Mouse (Mus musculus): ENCODE measurements at regions not wholly inside any gene's neighbourhood (a gene's known extent, or its start where the extent isn't known, plus 50 kb on each side); places are given as distances from the start of the nearest gene placed in this dataset.
A peak's percentile ranks its signal among the peaks of the same experiment; 100 is the strongest.

DNA sequence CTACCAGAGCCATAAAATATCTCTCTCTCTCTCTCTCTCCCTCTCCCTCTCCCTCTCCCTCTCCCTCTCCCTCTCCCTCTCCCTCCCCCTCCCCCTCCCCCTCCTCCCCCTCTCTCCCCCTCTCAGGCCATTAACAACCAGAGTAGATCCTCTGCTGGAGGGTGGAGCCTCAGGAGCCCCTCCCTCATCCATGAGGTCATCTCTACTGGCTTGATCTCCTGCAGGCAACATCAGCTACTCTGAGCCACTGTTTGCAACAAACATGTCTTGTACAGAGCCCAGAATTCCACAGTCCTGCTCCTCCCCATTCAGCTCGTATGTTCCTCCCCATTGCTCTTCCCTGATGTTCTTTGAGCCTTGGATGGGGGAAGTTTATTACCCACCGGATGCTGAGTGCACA is 270.3 kb upstream of the Tmem132c start:
- no peak for DNase-seq

DNA sequence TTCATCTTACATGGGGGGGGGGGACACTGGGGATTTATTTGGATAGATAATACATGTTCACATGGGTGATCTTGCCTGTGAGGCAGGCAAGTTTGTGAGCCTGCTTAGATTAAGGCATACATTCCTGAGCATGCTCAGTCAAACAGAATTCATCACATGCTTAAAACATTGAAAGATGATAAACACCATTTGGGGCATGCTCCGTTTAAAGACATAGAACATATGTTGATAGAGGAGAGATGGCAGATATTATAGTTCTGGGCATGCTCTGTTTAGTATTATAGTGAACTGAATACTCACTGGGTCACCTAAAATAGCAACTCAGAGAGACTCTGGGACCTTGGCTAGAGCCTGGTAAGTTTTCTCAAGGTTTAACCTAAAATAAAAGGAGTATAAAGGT is 269.6 kb upstream of the Tmem132c start:
- DNase-seq = no peak

DNA sequence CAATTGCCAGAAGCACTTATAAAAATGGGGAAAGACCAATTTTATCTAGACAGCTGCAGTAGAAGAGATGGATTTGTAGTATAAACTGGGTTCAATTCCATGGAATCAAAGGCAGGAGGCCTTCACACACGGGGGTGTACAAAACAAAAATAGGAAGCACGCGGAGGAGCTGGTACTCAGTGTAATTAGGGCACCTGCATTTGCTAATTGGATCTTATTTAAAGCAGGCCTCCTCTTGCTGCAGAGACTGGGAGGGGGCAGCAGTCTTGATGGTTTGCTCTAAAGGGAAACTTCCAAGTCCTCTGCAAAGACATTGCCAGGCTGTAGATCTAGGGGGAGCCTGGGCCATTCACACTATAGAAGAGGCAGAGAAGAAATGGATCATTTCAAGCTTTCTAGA is 268.2 kb upstream of the Tmem132c start:
- DNase-seq = no peak

DNA sequence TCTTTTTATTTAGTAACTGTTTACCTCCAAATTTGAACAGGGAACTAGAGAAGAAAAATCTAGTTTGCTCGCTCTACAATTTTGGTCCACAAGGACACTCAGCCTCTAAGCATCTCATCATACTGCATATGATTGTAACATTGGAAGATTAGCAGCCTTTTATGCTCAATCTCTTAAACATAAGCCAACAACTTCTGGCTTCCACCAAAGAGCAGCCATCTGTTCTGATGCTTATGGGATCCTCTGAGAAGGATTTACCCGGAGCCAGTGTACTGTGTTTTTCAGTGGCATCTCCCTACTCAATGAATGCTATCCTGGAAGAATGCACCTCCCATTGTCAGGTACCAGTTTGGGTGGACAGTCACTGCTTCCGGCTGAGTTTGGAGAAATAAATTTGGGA is 267.0 kb upstream of the Tmem132c start:
- no peak for DNase-seq

DNA sequence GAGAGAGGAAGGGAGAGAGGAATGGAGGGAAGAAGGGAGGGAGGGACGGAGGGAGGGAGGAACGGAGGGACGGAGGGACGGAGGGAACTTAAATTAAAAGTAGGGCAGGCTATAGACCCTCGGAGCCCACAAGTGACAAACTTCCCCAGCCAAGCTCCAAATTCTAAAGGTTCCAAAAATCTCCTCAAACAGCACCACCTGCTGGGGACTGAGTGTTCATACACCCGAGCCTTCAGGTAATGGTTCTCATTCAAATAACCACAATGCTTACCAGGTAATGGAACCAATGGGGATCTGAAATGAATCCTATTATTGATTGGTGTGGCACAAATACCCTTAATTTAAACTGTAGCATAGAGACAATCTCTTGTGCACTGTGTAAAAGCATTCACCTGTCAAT is 246.0 kb upstream of the Tmem132c start:
- peak in 1 of 2 experiments; percentile 23 for DNase-seq

DNA sequence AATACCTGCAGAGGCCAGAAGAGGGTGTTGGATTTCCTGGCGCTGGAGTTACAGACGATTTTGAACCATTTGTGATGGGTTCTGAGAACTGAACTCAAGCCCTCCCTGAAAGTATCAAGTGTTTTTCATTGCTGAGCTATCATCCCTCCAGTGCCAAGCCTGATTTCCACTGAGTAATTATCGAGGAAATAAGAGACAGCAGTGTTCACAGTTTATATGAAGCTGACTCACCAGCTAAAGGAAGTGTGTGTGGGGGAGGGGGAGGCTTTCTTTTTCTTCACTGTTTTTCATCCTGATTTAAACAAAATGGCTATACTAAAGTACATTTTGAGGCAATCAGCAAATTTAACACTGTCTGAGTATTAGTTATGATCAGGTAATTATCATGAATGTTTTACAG is 227.4 kb upstream of the Tmem132c start:
- no peak for DNase-seq

DNA sequence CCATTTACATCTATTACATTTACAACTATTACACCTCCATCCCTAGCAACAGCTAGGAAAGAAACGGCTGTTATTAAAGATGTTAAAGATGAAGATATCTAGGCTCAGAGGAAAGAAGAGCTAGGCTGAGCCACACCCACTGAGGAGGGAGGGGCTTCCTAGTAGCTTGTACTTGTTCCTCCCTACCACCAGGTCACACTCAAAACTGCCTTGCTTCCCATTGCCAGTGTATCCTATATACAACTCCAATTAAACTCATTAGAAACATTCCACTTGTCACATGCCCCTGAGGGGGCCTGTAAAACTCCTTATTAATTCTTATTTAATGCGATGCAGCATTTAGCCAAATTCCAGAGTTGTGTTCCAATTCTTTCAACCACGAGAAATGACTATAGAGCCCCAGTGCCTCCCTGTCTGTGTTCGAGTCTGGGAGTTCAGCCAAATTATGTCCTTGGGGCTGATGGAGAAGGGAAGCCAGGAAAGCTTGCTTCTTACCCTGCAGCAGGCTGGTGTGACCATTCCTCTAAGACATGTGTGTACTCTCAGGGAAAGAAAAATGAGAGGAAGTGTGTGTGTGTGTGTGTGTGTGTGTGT is 225.0 kb upstream of the Tmem132c start:
- peak in 1 of 2 experiments; percentile 6 for DNase-seq

DNA sequence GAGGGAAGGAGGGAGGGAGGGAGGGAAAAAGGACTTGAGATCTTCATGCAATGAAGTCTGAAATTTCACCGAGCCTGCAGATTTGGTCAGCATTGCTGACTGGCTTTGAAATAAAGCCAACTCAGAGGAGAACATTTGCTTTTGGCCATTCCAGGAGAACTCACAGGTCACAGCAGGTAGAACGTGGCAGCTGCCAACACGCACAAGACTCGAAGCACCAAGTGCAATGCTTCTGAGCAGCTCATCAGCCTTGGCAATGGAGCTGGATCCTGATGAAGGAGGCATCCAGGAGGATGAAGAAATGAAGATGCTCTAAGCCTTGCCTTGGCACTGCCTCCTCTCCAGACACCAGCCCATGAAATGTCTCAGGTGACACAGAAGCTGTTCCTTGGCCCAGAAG is 223.6 kb upstream of the Tmem132c start:
- DNase-seq = no peak

DNA sequence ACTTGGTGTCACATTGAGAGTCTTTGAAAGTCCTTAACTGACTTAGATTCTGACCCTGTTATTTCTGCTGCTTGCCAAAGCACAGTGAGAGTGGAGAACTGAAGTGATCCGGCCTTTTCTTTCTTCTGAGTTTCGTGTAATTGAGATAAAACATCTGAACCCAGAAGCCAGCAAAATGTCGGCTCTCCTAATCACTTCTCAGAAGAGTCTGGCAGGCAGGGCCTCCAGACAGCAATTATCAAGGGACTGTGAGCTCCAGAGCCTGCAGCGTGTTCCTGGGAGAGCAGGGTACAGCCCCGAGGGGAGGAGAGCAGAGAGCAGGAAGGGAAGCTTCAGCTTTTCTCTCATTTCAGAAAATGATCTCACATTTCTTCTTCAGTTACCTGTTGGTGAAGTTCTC is 205.1 kb upstream of the Tmem132c start:
- DNase-seq = no peak

DNA sequence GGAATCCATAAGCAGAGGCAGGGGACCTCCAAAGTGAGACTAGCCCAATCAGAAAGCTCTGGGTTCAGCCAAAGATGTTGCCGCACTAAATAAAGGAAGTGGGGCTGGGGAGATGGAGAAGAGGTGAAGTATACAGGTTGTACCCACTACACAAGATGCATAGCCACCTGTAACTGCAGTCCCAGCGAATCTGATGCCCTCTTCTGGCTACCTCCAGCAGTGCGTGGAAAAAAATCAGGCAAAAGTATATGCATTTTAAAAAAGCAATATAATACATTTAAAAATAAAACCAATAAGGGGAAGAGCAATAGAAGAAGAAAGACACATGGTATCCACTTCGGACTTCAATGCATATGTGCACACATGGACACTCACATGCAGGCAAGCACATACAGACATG is 183.8 kb upstream of the Tmem132c start:
- DNase-seq = no peak

DNA sequence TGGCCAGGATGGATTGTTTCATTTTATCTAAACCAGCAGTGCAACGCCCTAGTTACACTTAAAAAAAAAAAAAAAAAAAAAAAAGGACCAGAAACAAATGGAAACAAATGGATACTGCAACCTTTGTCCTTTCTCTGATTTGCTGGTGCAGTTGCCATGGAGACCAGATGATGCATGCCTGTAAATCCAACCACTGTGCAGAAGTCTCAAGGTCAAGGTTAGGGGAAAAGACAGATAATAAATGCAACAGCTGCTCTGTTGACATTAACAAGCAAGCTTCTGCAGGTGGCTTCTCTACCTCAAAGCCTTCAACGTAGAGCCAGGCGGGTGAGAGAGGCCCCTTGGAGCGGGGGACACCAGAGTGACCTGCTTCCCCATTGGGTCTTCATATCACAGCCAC is 167.3 kb upstream of the Tmem132c start:
- no peak for DNase-seq

All from kidney, postnatal 36 days (tissue).